Mouse (Mus musculus): ENCODE results near the gene 2010111I01Rik. TPM values are rescaled to one million over a fixed set of nuclear protein-coding genes. Genes with fewer than 3 reads are reported as not detected.

The 2010111I01Rik gene
- polyA plus RNA-seq, 1 experiment from 2014 or later = 101 TPM

GRCm38 (mm10) chr13:63097440-63097930 lies 132.8 kb downstream of the 2010111I01Rik start:
- Histone ChIP-seq H3K4me1 (replicated peaks; ENCODE audit: control insufficient read depth, insufficient read depth) (peaks cover 7% of the 10 kb centered on the region), H3K9ac (ENCODE audit: low read length) (no peak overlapping the region), H3K9me3 (ENCODE audit: control insufficient read depth, low read length) (no peaks in the 10 kb centered on the region), H3K27ac (replicated peaks) (peak overlapping the region; percentile 40; the same call in 1 of the 2 replicates), H3K4me3 (ENCODE audit: low read depth, low read length) (no peak overlapping the region), H3K27me3 (ENCODE audit: control insufficient read depth, insufficient read depth, low read length) (no peaks in the 10 kb centered on the region), H3K4me2 (replicated peaks; ENCODE audit: low read depth) (no peak overlapping the region), H3K36me3 (ENCODE audit: control insufficient read depth, insufficient read depth, low read length) (no peaks in the 10 kb centered on the region)
- 72% methylated on average over 8 of the region's 8 CpGs for WGBS
- DNase-seq (ENCODE audit: low spot score) (no peak), ATAC-seq (ENCODE audit: low FRiP score, low TSS enrichment) (no peak)
- TF ChIP-seq CTCF (IDR thresholded peaks at IDR 0.05; ENCODE audit: low read depth) (no peak), EP300 (optimal IDR thresholded peaks at IDR 0.05) (no peak)

DNA sequence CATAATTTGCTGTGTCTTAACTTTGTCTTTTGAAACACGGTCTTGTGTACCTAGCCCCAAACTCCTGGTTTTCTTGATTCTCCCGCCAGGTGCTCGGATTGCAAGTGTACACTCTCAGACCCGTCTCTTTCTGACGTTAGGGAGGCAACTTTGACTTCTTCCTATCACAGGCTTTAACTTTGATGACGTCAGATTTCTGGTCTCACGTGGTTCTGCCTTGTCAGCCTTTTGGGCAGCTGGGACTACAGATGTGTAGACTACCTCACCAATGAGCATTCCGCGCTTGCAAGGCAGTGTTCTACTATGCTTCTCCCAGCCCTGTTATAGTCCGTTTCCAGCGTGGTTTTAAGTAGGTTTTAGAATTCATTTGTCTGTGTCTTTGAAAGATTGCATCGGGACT lies 137.1 kb downstream of the 2010111I01Rik start:
- no peak for TF ChIP-seq EP300 (optimal IDR thresholded peaks at IDR 0.05)
- no peak for TF ChIP-seq CTCF (IDR thresholded peaks at IDR 0.05; ENCODE audit: low read depth)
- no peaks in the 10 kb centered on the region for H3K36me3 ChIP-seq (ENCODE audit: control insufficient read depth, insufficient read depth, low read length)
- 50% methylated on average over 12 of the region's 12 CpGs for WGBS
- H3K4me3 ChIP-seq (ENCODE audit: low read depth, low read length) = no peak overlapping the region
- H3K27me3 ChIP-seq (ENCODE audit: control insufficient read depth, insufficient read depth, low read length) = no peaks in the 10 kb centered on the region
- no peaks in the 10 kb centered on the region for H3K9me3 ChIP-seq (ENCODE audit: control insufficient read depth, low read length)
- 0 out of 2 replicates have a peak, but pooled peaks cover 2% of the 10 kb centered on the region for H3K4me1 ChIP-seq (replicated peaks; ENCODE audit: control insufficient read depth, insufficient read depth)
- DNase-seq (ENCODE audit: low spot score) (no peak), ATAC-seq (ENCODE audit: low FRiP score, low TSS enrichment) (no peak)
- no peak overlapping the region for H3K27ac ChIP-seq (replicated peaks)
- H3K9ac ChIP-seq (ENCODE audit: low read length) = no peak overlapping the region
- H3K4me2 ChIP-seq (replicated peaks; ENCODE audit: low read depth) = no peak overlapping the region

GRCm38 (mm10) chr13:63102848-63103585 lies 138.3 kb downstream of the 2010111I01Rik start:
- no peak overlapping the region for H3K9ac ChIP-seq (ENCODE audit: low read length)
- no peaks in the 10 kb centered on the region for H3K4me1 ChIP-seq (replicated peaks; ENCODE audit: control insufficient read depth, insufficient read depth)
- DNase-seq (ENCODE audit: low spot score) (no peak), ATAC-seq (ENCODE audit: low FRiP score, low TSS enrichment) (no peak)
- no peaks in the 10 kb centered on the region for H3K9me3 ChIP-seq (ENCODE audit: control insufficient read depth, low read length)
- 43% methylated on average over 8 of the region's 8 CpGs for WGBS
- no peak overlapping the region for H3K4me2 ChIP-seq (replicated peaks; ENCODE audit: low read depth)
- H3K27ac ChIP-seq (replicated peaks) = no peak overlapping the region; the same call in 1 of the 2 replicates
- no peaks in the 10 kb centered on the region for H3K36me3 ChIP-seq (ENCODE audit: control insufficient read depth, insufficient read depth, low read length)
- no peak for TF ChIP-seq EP300 (optimal IDR thresholded peaks at IDR 0.05)
- no peak for TF ChIP-seq CTCF (IDR thresholded peaks at IDR 0.05; ENCODE audit: low read depth)
- H3K27me3 ChIP-seq (ENCODE audit: control insufficient read depth, insufficient read depth, low read length) = no peaks in the 10 kb centered on the region
- H3K4me3 ChIP-seq (ENCODE audit: low read depth, low read length) = no peak overlapping the region

- Histone ChIP-seq H3K9ac (ENCODE audit: low read length) (no peak overlapping the region), H3K4me3 (ENCODE audit: low read depth, low read length) (no peak overlapping the region), H3K9me3 (ENCODE audit: control insufficient read depth, low read length) (no peaks in the 10 kb centered on the region), H3K4me2 (replicated peaks; ENCODE audit: low read depth) (no peak overlapping the region), H3K36me3 (ENCODE audit: control insufficient read depth, insufficient read depth, low read length) (no peaks in the 10 kb centered on the region), H3K27ac (replicated peaks) (no peak overlapping the region), H3K27me3 (ENCODE audit: control insufficient read depth, insufficient read depth, low read length) (no peaks in the 10 kb centered on the region), H3K4me1 (replicated peaks; ENCODE audit: control insufficient read depth, insufficient read depth) (no peaks in the 10 kb centered on the region; the same call in 1 of the 2 replicates)
- DNase-seq (ENCODE audit: low spot score) (no peak), ATAC-seq (ENCODE audit: low FRiP score, low TSS enrichment) (no peak)
- whole genome bisulfite sequencing = 62% methylated on average over 2 of the region's 2 CpGs
- no peak for TF ChIP-seq EP300 (optimal IDR thresholded peaks at IDR 0.05)
- TF ChIP-seq CTCF (IDR thresholded peaks at IDR 0.05; ENCODE audit: low read depth) = no peak
These were observed 141.9 kb downstream of the 2010111I01Rik start for GRCm38 (mm10) chr13:63106574-63106973.

GRCm38 (mm10) chr13:63108601-63109000 lies 143.9 kb downstream of the 2010111I01Rik start:
- ATAC-seq (ENCODE audit: low FRiP score, low TSS enrichment) (0 out of 2 replicates have a peak, but pooled peaks have one; percentile 19), DNase-seq (ENCODE audit: low spot score) (no peak)
- Histone ChIP-seq H3K4me1 (replicated peaks; ENCODE audit: control insufficient read depth, insufficient read depth) (peaks cover 2% of the 10 kb centered on the region), H3K9ac (ENCODE audit: low read length) (no peak overlapping the region), H3K4me2 (replicated peaks; ENCODE audit: low read depth) (no peak overlapping the region), H3K27ac (replicated peaks) (no peak overlapping the region), H3K9me3 (ENCODE audit: control insufficient read depth, low read length) (no peaks in the 10 kb centered on the region), H3K27me3 (ENCODE audit: control insufficient read depth, insufficient read depth, low read length) (no peaks in the 10 kb centered on the region), H3K36me3 (ENCODE audit: control insufficient read depth, insufficient read depth, low read length) (no peaks in the 10 kb centered on the region), H3K4me3 (ENCODE audit: low read depth, low read length) (no peak overlapping the region)
- TF ChIP-seq EP300 (optimal IDR thresholded peaks at IDR 0.05) (no peak), CTCF (IDR thresholded peaks at IDR 0.05; ENCODE audit: low read depth) (no peak)
- 72% methylated on average over 2 of the region's 2 CpGs for WGBS

Measured in stomach, postnatal 0 days (tissue).